Mouse (Mus musculus) bone marrow macrophage, adult 2 months (primary cell): ENCODE results near the gene Bach2. TPM values are rescaled to one million over a fixed set of nuclear protein-coding genes. Genes with fewer than 3 reads are reported as not detected.

ENCODE experiments used
- H3K27ac ChIP-seq: 2 replicates; pipeline ENCODE4 v1.5.1; 2012; ENCODE audit warnings: low read depth, low read length; ENCODE audit not compliant: insufficient read depth
- H3K4me1 ChIP-seq: 2 replicates; pipeline ENCODE4 v1.6.1; 2012; ENCODE audit warnings: low read length; ENCODE audit not compliant: control insufficient read depth, insufficient read depth
- H3K4me3 ChIP-seq: 2 replicates; pipeline ENCODE4 v1.5.1; 2012; ENCODE audit warnings: mild to moderate bottlenecking, low read length, moderate library complexity; ENCODE audit not compliant: insufficient read depth
- CTCF ChIP-seq: IDR thresholded peaks from 2 replicates; pipeline ENCODE4 v1.5.1; 2012; ENCODE audit warnings: low read depth, mild to moderate bottlenecking, low read length, moderate library complexity
- POLR2A ChIP-seq: IDR thresholded peaks from 2 replicates; pipeline ENCODE4 v1.6.1; 2012; ENCODE audit warnings: mild to moderate bottlenecking, low read depth, low read length, borderline replicate concordance
- polyA plus RNA-seq: library from polyadenylated mRNA; stranded (reverse); fragments of >200 nt; gene quantifications from 2 replicates; pipeline ENCODE4 v1.2.4, GENCODE M21; 2012; ENCODE audit not compliant: missing spikeins, insufficient read depth, insufficient read length

The Bach2 gene
- polyA plus RNA-seq, 1 experiment, result 1.4 TPM

DNA sequence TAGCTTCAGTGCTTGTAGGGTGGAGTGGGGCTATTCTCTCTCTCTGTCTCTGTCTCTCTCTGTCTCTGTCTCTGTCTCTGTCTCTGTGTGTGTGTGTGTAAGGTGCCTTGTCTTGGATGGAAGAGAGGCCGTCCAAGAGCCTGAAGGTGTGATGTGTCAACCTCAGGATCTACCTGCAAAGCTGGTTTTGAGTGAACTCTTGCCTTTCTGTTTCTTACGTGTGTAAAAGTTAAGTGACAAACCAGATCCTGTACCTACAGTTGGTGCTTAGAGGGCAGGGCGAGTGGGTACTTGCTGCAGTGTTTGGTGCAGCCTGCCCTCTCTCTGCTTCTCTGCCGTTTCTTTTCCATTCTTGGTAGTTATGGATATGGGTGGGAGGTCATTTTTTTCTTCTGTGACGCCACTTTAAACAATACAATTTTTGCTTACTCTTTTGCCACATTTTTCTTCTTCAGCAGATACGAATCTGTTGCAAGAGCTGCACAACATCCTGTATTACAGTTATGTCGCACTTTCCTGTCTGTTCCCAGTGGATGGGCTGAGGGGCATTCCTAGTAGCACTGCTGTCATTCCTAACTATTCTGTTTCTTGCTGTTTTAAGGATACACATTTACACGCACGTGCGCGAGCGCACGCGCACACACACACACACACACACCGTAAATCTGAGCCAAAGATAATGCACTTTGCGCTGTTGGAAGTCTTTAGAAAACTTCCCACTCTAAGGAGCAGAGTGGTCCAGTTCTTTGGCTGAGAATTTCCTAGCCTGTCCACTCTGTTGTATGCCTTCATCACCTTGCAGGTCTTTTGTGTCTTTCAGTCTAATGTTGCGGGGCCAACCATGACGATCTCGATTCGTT lies 24.5 kb downstream of the Bach2 start:
- H3K4me3 ChIP-seq, result no peak overlapping the region

DNA sequence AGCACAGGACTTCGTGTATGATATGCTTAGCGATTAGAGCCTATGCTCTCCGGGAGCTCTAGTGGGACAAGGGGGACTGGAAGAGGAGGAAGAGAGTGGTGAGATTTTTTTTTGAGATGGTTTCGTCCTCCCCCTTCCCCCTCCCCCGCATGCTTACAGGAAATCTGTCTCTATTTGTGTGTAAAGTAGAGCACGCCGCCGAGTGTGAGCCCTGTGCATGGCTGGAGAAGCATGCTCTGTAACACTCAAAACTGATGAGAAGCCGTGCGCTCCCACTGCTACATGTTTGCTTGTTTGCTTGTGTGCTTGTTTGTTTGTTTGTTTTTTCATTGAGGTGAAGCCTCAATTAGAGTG lies 25.1 kb downstream of the Bach2 start:
- TF ChIP-seq POLR2A (no peak), CTCF (no peak)
- Histone ChIP-seq H3K27ac (no peak overlapping the region), H3K4me1 (peaks cover 6% of the 10 kb centered on the region), H3K4me3 (no peak overlapping the region)

More for the DNA sequence above, 24.5 kb downstream of the Bach2 start:
- no peak for TF ChIP-seq CTCF
- Histone ChIP-seq H3K4me1 (peaks cover 2% of the 10 kb centered on the region), H3K27ac (no peak overlapping the region)

DNA sequence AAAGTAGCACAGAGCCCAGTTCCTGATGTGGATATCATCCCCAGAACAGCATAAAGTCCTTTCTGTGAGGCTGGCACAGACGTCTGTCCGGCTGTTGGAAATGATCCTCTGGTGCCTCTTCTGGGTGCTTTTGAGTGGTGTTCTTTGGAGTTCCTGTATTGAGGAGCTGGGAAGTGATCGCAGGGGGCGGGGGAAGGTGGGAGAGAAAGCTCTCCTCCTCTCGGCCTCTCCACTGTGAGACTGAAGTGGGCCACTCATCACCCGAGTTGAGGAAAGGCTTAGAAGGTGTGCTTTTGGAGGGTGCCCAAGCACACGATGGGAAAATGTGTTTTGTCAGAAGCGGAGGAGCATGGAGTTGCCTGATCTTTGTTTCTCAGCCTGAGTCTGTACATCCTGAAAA lies 26.3 kb downstream of the Bach2 start:
- Histone ChIP-seq H3K4me1 (peaks cover 11% of the 10 kb centered on the region), H3K27ac (no peak overlapping the region), H3K4me3 (no peak overlapping the region)
- TF ChIP-seq POLR2A, result no peak

DNA sequence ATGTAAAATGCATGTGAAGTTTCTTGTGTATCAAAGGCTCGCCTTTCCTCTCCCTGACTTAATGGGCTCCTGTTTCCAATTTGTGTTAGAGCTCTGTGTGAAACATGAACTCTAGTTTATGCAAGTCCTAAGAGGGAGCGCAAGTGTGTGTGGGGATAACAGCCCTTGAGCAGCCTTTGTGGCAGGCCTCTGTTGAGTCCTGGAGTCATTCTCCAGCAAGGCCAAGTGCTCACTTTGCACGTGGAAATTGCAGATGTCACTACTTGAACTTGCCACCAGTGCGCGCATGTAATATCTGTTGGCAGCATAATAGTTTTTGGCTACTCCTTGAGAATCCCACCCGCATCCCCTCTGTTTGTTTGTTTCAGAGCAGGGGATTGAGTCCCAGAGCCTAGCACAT lies 28.1 kb downstream of the Bach2 start:
- Histone ChIP-seq H3K4me1 (peaks cover 11% of the 10 kb centered on the region), H3K27ac (no peak overlapping the region), H3K4me3 (no peak overlapping the region)
- TF ChIP-seq CTCF (no peak), POLR2A (no peak)

DNA sequence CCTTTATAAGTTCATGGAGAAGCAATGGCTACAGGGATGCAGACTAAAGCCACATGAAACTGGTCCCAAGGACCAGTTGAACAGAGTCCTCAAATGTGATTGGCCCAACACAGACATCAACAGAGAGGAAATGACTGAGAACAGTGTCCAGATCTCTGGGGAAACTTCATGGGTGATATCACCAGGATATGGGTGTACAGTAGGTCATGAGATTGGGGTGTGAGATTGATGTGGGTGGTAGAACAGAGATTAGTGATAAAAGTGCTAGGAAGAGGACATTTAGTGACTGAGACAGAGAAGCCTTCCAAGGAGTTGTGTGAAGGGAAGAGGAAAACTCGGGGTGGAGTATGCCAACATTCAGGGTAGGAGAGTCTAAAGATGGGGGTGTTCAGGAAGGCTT lies 29.4 kb downstream of the Bach2 start:
- Histone ChIP-seq H3K27ac (no peak overlapping the region), H3K4me1 (peaks cover 11% of the 10 kb centered on the region), H3K4me3 (no peak overlapping the region)
- no peak for TF ChIP-seq POLR2A
- TF ChIP-seq CTCF, result no peak

DNA sequence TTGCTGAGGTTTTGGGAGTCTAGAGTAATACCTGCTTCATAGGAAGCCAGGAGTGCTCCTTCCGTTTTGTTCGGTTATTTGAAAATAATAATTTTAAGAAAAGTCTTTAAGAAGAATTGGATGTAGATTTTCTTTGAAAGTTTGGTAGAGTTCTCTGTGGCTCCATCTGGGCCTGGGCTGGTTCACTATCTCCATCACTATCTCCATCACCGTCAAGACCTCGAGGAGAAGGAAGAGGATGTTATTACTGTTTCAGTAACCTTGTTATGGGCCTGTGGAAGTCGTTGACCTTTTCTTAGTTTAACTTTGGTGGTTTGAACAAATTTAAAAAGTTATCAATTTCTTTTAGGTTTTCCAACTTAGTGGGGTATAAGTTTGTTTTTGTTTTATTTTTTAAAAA lies 33.8 kb downstream of the Bach2 start:
- no peak overlapping the region for H3K4me3 ChIP-seq
- peaks cover 18% of the 10 kb centered on the region for H3K4me1 ChIP-seq
- TF ChIP-seq POLR2A, result no peak
- TF ChIP-seq CTCF, result no peak
- no peak overlapping the region for H3K27ac ChIP-seq

DNA sequence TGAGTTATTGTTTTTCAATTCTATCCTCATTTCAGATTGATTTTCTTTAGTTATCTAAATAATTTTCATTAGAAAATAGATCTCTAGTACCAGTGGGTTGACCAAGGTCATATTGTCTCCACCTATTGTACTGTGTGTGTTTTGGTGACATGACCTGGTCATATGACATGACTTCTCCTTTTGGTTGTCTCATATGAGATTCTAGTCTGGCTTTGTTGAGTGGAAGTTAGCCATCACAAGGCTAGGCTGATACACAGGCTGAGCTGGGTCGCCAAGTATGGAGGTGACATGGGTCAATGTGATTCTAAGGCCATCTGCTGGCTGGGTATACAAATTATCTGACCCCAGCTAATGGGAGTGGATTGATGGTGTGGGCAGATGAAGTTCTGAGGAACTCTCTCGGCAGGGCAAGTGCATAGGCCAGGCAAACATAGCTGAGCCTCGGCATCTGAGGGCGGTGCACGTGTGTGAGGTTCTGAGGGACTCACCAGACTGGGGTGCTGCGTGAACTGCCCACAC lies 36.2 kb downstream of the Bach2 start:
- H3K4me1 ChIP-seq, result peaks cover 10% of the 10 kb centered on the region
- no peak overlapping the region for H3K27ac ChIP-seq
- TF ChIP-seq POLR2A, result no peak
- TF ChIP-seq CTCF, result no peak
- no peak overlapping the region for H3K4me3 ChIP-seq

DNA sequence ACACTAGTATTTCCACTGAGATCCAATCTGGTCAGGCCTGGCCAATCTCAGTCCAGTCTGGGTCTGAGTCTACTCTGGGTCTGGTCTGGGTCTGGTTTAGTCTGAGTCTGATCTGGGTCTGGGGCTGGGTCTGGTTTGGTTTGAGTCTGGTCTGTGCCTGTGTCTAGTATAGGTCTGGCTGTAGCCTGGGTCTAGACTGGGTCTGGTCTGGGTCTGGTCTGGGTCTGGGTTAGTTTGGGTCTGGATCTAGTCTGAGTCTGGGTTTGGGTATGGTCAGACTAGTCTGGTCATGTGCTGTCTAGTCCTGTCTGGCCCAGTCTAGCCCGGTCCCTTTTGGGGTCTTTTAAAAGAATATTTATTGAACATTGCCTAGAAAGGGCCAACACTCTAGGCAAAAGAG lies 41.2 kb downstream of the Bach2 start:
- Histone ChIP-seq H3K4me3 (no peak overlapping the region), H3K27ac (0 out of 2 replicates have a peak overlapping the region, but pooled peaks have one; percentile 7), H3K4me1 (peaks cover 13% of the 10 kb centered on the region)
- TF ChIP-seq CTCF, result no peak
- TF ChIP-seq POLR2A, result no peak

DNA sequence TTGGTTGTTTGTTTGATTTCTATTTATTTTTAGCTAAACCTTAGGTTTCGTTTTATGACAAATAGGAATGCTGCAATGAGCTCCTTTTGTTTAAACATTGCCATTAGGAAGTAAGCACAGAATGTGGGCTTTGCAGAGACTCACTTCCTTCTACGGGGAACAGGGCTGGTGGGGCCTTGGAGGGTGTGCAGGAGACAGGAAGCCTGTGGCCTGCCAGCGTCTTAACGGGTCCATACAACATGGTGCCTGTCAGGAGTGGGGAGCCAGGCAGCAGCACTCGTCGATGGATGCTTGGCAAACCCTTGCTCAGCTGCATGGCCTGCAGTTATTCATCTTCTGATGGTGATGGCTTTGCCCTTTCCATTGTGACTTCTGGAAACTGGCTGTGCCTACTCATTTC lies 41.8 kb downstream of the Bach2 start:
- Histone ChIP-seq H3K4me1 (peaks cover 9% of the 10 kb centered on the region), H3K4me3 (no peak overlapping the region), H3K27ac (0 out of 2 replicates have a peak overlapping the region, but pooled peaks have one; percentile 18)
- no peak for TF ChIP-seq CTCF
- no peak for TF ChIP-seq POLR2A

DNA sequence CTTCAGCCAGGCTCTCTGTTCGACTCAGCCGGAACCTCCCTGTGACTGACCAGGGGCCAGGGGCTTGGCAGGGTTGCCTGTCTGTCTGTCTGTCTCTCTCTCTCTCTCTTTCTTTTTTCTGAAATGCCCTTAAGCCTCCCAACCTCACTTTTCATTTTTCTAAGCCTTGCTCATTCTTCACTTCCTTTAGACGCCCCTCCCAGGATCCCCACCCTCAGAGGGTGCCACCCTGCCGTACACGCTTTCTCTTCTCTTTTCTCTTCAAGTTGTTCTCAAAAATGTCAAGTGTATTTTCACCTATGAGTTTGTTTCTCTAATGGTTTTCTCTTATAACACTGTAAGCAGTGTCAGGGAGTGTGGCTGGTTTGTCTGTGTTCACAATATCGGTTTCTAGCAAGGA lies 42.7 kb downstream of the Bach2 start:
- no peak overlapping the region for H3K27ac ChIP-seq

More for the DNA sequence above, 42.7 kb downstream of the Bach2 start:
- Histone ChIP-seq H3K4me1 (peaks cover 9% of the 10 kb centered on the region), H3K4me3 (no peak overlapping the region)
- TF ChIP-seq CTCF, result no peak
- TF ChIP-seq POLR2A, result no peak
